Mouse (Mus musculus): ENCODE results near the gene Acads. TPM values are rescaled to one million over a fixed set of nuclear protein-coding genes. Genes with fewer than 3 reads are reported as not detected.

Gene Acads
- polyA plus RNA-seq, 2 experiments: 27.6 to 50.5 TPM

DNA sequence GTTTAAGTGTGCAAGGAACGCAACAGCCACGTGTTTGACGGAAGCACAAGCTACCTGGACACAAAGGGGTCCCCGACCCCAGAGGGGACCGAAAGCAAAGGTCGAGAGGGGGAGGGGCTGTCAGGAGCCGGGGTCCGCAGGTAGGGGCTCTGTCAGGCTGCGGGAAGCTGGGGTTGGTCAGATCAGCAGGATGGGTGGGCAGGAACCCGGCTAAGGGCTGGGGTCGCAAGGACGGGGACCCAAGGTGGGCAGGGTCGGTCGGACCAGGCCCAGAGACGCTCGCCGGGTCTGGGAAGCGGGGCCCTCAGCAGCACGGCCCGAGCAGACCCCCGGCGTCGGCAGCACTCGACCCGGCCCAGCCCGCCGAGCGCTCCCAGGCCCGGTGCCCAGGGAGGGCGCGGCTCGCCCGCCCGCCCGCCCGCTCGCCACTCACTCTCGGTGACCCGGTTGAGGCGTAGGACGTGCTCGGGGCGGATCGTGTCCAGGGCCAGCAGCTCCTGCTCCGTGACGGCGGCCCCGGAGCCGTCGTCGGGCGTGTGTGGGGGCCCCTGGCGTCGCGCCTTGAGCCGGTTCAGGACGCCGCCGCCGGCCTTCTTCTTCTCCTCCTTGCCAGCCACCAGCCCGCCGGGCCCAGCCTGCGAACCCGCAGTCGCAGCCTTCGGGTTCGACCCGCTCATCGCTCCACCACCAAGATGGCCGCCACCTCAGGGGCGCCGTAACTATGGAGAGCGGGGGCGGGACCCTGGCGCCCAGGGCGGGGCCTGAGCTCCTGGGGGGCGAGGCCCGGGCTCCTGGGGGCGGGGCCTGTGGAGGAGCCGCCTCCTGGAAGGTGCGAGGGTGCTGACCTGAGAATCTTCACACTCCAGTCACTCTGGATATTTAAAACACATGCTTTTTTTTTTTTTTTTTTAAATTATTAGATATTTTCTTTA is 15.4 kb upstream of the Acads start, which contains the start of gene Unc119b:
TSS of gene Unc119b (minus strand) at position 742 of the 932 bp plus-strand sequence.
- TF ChIP-seq POLR2A (IDR thresholded peaks at IDR 0.05; ENCODE audit: borderline replicate concordance, extremely low read depth, insufficient read depth, insufficient read length): no peak
- Histone ChIP-seq H3K27me3 (ENCODE audit: control insufficient read depth, insufficient read depth, low read length) (no peaks in the 10 kb centered on the region), H3K9ac (ENCODE audit: low read depth, low read length, severe bottlenecking) (peak within 1 kb of the TSS; percentile 85), H3K4me3 (replicated peaks; ENCODE audit: low read length) (peak within 1 kb of the TSS; percentile 94), H3K4me2 (replicated peaks; ENCODE audit: low read depth, low read length, severe bottlenecking) (peak within 1 kb of the TSS; percentile 84), H3K36me3 (ENCODE audit: control insufficient read depth, insufficient read depth, low read length) (peaks cover 11% of the 10 kb centered on the region), H3K4me1 (ENCODE audit: control insufficient read depth, insufficient read depth, low read length) (peaks cover 17% of the 10 kb centered on the region), H3K9me3 (ENCODE audit: control insufficient read depth, low read length) (no peaks in the 10 kb centered on the region), H3K27ac (replicated peaks; ENCODE audit: low read depth, low read length) (0 out of 2 replicates have a peak within 1 kb of the TSS, but pooled peaks have one; percentile 52)
- WGBS: under 1% methylated on average over 35 of the region's 81 CpGs
- DNase-seq (ENCODE audit: low spot score): peak; percentile 88
- peak; percentile 95 for ATAC-seq (ENCODE audit: low FRiP score, low read depth)

- 48% methylated on average over 6 of the region's 6 CpGs for WGBS
- ATAC-seq (ENCODE audit: low FRiP score, low read depth): no peak
- H3K36me3 ChIP-seq (ENCODE audit: control insufficient read depth, insufficient read depth, low read length): peaks cover 21% of the 10 kb centered on the region
Measured at GRCm38 (mm10) chr5:115133358-115134066, 14.4 kb upstream of the Acads start.

GRCm38 (mm10) chr5:115132465-115132864 is 13.3 kb upstream of the Acads start:
- H3K9ac ChIP-seq (ENCODE audit: low read depth, low read length, severe bottlenecking): peak overlapping the region; percentile 21; the same call in 1 of the 2 replicates
- no peak overlapping the region for H3K27ac ChIP-seq (replicated peaks; ENCODE audit: low read depth, low read length)
- no peaks in the 10 kb centered on the region for H3K27me3 ChIP-seq (ENCODE audit: control insufficient read depth, insufficient read depth, low read length)
- WGBS: 85% methylated on average over 8 of the region's 8 CpGs
- H3K4me3 ChIP-seq (replicated peaks; ENCODE audit: low read length): no peak overlapping the region
- no peak for DNase-seq (ENCODE audit: low spot score)
- TF ChIP-seq POLR2A (IDR thresholded peaks at IDR 0.05; ENCODE audit: borderline replicate concordance, extremely low read depth, insufficient read depth, insufficient read length): no peak
- ATAC-seq (ENCODE audit: low FRiP score, low read depth): no peak
- no peaks in the 10 kb centered on the region for H3K9me3 ChIP-seq (ENCODE audit: control insufficient read depth, low read length)
- peaks cover 17% of the 10 kb centered on the region for H3K4me1 ChIP-seq (ENCODE audit: control insufficient read depth, insufficient read depth, low read length)
- H3K36me3 ChIP-seq (ENCODE audit: control insufficient read depth, insufficient read depth, low read length): peaks cover 31% of the 10 kb centered on the region
- no peak overlapping the region for H3K4me2 ChIP-seq (replicated peaks; ENCODE audit: low read depth, low read length, severe bottlenecking)

More at GRCm38 (mm10) chr5:115133358-115134066, 14.4 kb upstream of the Acads start:
- Histone ChIP-seq H3K4me3 (replicated peaks; ENCODE audit: low read length) (peak overlapping the region; percentile 94), H3K9ac (ENCODE audit: low read depth, low read length, severe bottlenecking) (peak overlapping the region; percentile 85), H3K4me1 (ENCODE audit: control insufficient read depth, insufficient read depth, low read length) (peaks cover 17% of the 10 kb centered on the region), H3K27me3 (ENCODE audit: control insufficient read depth, insufficient read depth, low read length) (no peaks in the 10 kb centered on the region), H3K27ac (replicated peaks; ENCODE audit: low read depth, low read length) (no peak overlapping the region), H3K4me2 (replicated peaks; ENCODE audit: low read depth, low read length, severe bottlenecking) (peak overlapping the region; percentile 84), H3K9me3 (ENCODE audit: control insufficient read depth, low read length) (no peaks in the 10 kb centered on the region)
- no peak for DNase-seq (ENCODE audit: low spot score)
- TF ChIP-seq POLR2A (IDR thresholded peaks at IDR 0.05; ENCODE audit: borderline replicate concordance, extremely low read depth, insufficient read depth, insufficient read length): no peak

GRCm38 (mm10) chr5:115129328-115129727 is 10.2 kb upstream of the Acads start:
- H3K4me3 ChIP-seq (replicated peaks; ENCODE audit: low read length): no peak overlapping the region
- no peak for TF ChIP-seq POLR2A (IDR thresholded peaks at IDR 0.05; ENCODE audit: borderline replicate concordance, extremely low read depth, insufficient read depth, insufficient read length)
- H3K27me3 ChIP-seq (ENCODE audit: control insufficient read depth, insufficient read depth, low read length): no peaks in the 10 kb centered on the region
- H3K36me3 ChIP-seq (ENCODE audit: control insufficient read depth, insufficient read depth, low read length): peaks cover 59% of the 10 kb centered on the region
- H3K9ac ChIP-seq (ENCODE audit: low read depth, low read length, severe bottlenecking): no peak overlapping the region
- H3K4me2 ChIP-seq (replicated peaks; ENCODE audit: low read depth, low read length, severe bottlenecking): no peak overlapping the region
- ATAC-seq (ENCODE audit: low FRiP score, low read depth) (no peak), DNase-seq (ENCODE audit: low spot score) (no peak)
- H3K4me1 ChIP-seq (ENCODE audit: control insufficient read depth, insufficient read depth, low read length): peaks cover 22% of the 10 kb centered on the region
- H3K27ac ChIP-seq (replicated peaks; ENCODE audit: low read depth, low read length): no peak overlapping the region
- 82% methylated on average over 6 of the region's 6 CpGs for WGBS
- no peaks in the 10 kb centered on the region for H3K9me3 ChIP-seq (ENCODE audit: control insufficient read depth, low read length)
